Mouse (Mus musculus) kidney, postnatal 4 days (tissue): ENCODE measurements at regions not wholly inside any gene's neighbourhood (a gene's known extent, or its start where the extent isn't known, plus 50 kb on each side); places are given as distances from the start of the nearest gene placed in this dataset.
"Not testable (repeated sequence)": the region's sequence is repeated elsewhere in the genome, so short reads cannot be mapped to it uniquely, and the experiment has no call there.

ENCODE experiments used
- DNase-seq, 2 experiments: peaks; one replicate each; pipeline ENCODE4 v3.0.0; 2021; ENCODE audit warnings: mixed read lengths in 2 of 2

DNA sequence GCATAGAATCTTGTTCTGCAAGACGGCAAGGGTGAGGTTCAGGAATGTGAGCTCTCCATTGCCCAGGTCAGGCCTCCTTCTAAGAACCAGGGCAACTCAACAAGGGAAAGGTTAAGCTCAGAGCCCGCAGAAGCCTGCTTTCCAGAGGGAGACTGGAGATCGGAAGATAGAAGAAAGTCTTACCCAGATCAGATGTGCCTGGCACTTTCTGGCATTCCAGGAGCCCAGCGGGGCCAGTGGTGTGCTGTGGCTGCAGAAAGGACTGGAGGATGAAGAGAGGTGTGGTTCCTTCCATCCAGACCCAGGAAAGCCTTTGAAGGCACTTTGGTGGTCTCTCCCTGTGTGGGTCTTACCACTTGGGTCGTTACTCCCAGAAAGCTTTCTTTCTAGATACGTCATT is 178.4 kb downstream of the Tmx1 start:
- no peak for DNase-seq

DNA sequence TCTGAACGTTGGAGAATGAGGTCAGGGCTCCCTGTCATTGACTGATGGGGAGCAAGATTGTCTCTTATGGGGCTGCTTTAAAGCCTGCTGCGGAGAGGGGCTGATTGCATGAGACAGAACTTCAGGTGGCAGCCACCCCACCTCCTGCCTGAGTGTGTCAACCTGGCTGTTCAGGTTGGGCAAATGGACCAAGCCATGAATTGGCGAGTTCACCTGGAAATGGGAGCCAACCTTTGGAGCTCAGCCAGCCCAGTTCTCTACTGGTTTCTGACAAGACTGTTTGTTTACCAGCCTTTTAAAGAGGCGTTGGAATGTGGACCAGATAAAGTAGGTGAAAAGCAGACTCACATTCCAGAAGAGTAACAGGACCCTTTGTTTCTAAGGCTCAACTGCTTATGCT is 180.3 kb downstream of the Tmx1 start:
- no peak for DNase-seq

DNA sequence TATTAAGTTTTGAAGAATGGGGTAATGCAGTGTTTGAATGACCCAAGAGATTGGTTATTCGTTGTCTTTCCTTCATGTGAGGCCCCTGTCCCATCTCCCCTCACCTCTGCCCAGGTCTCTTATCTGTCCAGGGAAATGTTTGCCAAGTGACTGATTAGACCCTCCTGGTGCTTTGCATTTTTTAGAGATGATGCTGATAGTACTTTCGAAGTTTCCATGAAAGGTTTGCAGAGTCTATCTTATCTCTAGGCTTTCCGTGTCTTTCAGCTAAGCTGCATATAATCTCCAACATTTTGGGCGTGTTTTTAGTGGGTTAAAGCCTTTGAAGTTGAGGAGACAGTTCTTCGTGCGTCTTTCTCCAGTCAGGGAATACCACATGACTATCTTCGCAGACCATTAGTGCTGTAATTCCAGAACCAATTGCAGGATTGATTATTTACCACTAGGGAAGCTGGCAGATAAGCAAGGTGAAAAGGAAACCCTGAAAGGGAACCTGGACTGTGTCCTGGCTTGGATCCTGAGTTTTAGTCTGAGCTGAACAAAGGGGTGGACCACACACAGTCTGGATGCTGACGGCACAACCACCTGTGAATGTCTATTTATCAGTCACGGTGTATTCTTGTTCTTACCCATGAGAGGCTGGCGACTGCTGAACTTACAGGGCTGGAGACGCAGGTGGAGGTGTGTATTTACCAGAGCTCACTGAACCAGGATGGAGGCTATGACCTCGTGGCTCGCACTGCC is 180.9 kb downstream of the Tmx1 start:
- DNase-seq = no peak

DNA sequence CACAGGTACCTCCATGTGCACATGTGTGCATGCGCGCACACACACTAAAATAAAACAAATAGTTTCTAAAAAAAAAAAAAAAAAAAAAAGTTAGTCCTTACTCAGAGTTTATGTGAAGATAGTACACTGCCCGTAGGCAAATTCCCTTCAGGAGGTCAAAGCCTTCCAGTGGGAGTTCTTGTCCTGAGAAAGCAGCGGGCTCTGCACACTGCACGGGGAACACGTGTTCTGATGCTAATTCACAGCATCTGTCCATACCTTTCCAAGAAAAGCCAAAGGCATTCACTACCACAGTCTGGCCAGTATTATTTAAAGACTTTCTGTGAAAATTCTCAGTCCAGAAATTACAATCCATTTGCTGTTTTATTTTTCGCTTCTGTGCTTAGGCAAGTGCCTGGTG is 183.1 kb downstream of the Tmx1 start:
- DNase-seq = no peak

DNA sequence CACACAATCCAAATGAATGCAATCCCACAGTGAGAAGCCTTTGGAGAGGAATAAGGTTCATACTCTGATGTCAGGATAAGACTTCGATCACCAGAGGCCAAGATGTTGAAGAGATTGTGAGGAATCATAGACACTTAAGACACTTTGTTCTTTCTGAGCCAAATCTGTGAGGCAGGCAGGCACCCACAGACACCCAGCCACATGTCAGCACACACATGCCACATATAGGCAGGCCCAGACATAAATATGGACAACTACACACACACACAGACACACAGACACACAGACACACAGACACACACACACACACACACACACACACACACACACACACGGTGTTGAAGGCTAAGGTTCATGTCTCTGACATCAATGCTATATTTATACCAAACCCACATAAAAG is 185.1 kb upstream of the Frmd6 start:
- no peak for DNase-seq

DNA sequence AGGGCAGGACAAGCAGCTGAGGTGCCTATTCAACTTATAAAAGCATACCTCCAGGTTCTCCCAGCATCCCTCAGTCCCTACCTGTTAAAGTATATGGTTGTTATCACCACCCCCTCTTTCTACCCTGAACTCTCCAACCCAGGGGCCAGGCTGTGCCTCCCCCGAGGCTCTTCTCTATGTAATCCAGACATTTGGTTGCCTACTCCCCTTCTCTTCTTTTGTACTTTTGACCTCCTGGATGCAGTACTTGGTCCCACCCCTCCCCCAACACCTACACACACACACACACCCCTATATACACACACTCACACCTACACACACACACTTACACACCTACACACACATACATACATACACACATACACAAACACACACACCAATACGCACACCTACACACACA is 180.4 kb upstream of the Frmd6 start:
- no peak for DNase-seq

DNA sequence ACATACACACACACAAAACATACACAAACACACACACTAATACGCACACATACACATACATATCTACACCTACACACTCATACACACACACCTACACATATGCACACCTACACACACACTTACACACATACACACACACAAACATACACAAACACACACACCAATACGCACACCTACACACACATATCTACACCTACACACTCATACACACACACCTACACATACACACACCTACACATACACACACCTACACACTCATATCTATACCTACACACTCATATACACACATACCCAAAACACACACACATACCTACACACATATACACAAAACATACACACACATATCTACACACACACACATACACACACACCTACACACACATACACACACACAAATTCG is 179.9 kb upstream of the Frmd6 start:
- DNase-seq = no peak

DNA sequence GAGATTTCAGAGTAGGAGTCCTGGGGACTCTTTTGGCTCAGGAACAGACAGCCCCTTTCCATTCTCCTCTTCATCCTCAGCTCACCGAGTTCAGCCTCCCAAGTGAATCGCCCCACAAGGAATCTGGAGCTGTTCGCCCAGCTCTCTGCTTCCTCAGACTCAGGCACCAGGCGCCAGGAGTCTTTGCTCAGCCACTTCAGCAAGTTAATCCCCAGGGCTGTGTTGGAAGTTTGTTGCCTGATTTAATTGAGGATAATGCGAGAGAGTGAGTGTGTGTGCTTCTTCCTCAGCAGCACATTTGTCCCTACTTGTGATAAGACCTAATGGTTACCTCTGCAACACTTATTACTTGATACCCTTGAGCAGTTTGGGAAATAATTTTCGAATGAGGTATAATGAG is 177.8 kb upstream of the Frmd6 start:
- no peak for DNase-seq

DNA sequence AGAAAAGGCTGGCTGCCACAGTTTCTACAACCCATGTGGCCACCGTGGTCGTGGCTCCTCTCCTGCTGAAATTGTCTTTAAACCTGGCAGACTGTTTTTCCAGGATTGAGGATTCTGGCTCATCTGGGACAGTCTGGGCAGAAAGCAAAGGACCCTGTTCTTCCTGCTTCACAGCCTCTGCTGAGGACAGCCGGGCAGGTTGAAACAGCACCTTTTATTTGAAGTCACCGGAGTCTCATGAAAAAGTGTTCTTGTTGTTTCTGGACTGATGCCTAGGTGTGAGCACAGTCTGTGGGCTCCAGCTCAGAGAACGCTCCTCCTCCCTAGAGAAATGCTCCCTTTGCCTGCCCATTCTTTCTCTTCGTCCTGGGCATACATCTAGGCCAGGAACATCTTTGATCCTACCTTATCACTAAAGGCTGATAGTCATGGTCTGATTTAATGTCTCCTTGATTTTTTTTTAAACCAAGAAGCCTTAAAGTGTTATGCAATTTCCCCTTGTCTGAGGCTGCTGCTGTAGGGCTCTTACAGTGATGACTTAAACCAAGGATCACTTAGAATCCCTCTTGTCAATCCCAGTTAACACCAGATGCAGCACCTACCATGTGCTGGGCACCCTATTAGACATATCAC is 177.0 kb upstream of the Frmd6 start:
- DNase-seq = no peak

DNA sequence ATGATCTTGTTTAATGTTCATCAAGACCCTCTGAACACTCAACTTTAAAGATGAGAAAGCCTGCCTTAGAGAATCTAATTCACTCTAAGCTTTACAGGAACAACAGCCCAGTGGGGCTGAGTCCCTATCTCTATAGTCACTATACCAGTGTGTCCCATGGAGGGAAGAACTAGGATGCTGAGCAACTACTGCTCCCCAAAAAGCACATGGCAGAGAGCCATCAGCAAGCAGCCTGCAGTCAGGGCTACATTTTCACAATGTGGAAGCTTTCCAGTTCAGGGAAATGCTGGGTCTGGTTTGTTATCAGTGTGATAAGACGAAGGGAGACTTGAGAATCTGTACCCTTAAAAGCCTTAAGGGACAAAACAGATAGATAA is 176.5 kb upstream of the Frmd6 start:
- no peak for DNase-seq

DNA sequence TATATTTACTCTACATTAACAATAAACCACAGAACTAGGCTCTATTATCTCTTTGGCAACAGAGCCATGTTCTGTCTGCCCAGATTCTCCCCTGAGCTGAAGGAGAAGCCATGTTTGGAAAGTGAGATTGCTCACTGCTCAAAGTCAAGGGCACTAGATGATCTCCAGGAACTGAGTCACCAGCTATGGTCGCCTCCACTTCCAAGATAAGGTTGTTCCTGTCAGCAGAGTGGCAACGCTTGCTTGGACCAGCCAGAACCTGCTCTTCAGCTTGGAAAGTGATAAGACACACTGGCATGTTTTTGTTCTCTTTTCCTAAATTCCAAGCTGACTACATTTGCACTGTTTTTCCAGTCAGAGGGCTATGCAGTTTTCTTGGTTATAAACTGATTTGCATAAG is 175.6 kb upstream of the Frmd6 start:
- no peak for DNase-seq

DNA sequence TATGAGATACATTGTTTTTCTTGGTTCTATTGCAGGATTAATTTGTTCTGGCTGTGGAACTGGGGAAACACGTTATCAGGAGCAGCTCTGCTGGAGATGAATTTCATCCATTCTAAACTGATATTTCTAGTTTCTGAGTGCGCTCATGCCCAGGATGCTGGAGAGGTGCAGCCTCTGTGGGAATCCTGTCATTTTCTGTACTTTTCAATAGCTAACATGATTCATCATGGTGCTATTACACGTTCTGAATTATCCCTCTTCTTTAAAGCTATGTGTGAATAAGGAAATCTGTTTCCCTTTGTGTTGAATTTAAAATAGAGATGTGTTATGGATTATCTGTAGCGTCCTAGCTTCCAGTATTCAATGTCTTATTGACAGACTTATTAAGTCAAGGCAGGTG is 174.8 kb upstream of the Frmd6 start:
- no peak for DNase-seq

DNA sequence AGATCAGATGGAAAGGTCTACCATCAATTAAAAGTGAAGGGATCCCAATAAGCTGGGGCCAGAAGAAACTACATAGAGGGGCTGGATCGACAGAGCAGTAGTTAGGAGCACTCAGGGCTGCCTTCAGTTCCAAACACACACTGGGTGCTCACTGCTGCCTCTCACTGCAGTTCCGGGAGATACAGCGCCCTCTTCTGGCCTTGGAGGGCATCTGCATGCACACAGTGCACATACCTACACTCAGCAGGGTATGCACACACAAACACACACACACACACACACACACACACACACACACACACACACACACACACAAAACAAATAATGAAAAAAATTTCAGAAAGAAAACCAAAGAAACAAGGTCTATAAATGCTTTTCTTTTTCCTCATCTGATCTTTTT is 172.6 kb upstream of the Frmd6 start:
- no peak for DNase-seq

DNA sequence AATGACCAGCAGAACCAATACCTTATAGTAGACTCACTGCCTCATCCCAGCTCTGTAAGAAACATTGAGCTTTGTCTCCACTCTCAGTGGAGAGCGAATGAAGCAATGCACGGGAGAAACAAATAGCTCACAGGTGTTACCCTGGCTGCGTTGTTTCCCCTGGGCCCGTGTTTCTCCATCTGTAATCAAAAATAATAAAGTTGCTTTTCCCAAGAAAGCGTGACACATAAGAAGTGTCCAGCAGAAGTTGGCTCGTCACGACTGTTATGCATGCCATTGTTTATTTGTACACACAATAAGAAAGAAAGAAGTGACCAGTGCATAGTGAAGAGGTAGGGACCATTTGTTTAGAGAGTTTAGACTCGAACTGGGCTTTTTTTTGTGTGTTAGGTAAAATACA is 171.3 kb upstream of the Frmd6 start:
- no peak for DNase-seq

DNA sequence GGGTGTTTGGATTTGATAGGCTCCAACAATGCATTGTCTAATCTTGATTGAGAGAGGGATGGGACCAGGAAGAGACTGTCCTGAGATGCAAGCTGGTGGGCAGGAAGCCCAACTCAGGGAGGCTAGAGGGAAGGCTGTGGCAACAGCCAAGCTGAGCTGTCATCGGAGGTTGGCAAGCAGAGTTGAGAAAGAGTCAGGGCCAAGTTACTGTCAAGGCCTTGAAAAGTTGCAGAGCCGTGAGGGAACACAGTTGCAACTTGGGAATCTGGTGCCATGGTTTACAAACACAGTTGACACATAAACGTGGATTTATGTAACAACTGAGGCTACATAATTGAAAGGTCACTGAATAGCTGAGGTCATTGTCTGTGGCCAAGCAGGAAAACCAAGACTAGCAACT is 170.8 kb upstream of the Frmd6 start:
- peak; percentile 37 to 50 for DNase-seq

DNA sequence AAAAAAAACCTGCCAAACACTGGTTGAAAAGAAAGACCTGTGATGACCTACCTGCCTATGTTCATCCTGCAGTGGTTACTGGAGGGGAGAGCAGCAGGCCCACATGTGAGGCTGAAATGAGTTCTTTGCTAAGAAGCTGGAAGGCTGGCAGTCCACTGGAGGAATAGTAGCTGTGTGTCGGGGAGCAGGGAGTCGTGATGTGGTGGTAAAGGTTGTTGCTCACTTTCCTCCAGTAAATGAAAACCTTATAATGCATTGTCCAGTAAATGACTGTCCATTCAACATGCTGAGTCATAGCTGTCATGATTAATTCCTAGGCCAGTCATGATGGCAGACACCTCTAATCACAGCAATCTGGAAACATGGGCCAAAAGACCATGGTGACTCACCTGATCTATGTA is 169.9 kb upstream of the Frmd6 start:
- DNase-seq = no peak

DNA sequence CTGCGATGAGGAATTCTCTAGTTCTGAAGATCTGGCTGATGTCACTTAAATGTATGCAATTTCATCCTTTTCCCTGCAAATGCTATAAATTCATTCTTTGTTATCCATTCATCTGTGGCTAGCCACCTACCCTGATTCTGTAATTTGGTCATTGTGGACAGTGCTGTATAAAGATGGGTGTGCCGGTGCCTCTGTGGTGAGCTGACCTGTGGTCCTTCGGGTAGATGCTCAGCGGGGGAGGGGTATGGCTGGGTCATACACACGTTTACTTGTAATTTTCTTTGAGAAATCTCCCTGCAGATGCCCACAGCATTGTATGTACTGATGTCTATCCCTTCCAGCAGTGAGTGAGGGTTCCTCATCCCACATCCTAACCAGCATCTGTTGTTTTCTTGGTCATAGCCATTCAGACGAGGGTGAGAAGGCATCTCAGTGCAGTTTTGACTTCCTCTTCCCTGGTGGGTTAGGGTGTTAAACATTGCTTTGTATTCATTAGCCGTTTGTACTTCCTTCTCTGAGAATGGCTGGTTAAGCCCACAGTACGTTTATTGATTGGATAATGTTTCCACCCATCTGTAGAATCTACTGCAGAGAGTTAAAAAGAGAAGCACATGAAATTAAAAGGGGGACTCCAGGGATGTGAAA is 169.3 kb upstream of the Frmd6 start:
- DNase-seq = no peak

DNA sequence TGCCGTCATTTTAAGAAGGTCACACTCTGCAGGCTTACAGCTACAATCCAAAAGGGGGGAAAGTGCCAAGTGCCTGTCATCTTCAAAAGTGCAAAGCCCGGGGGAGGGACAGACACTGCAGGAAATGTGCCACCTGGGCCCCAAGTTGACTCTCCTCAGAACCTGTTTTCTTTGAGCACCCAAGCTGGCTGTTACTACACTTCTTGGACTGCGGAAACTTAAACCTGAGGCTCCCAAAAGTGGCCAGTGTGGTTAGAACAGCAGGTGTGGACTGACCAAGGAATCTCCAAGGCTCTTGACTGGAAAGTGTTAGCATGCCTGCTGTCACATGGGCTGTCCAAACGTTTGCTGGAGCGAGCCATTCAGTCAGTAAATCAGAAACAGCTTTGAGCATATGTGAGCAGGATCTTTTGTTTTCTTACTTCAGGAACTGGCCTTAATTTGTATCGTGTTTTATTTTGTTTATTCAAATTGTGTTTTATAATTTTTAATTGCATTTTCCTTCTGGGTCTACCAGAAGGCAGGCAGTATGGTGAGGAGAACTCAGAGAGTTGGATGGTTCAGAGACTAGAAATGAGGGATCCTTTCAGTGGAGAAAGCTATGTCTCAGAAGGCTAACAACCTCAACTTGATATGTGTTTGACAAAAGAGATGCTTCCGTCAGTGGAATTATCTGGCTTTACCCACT is 168.4 kb upstream of the Frmd6 start:
- DNase-seq = no peak

DNA sequence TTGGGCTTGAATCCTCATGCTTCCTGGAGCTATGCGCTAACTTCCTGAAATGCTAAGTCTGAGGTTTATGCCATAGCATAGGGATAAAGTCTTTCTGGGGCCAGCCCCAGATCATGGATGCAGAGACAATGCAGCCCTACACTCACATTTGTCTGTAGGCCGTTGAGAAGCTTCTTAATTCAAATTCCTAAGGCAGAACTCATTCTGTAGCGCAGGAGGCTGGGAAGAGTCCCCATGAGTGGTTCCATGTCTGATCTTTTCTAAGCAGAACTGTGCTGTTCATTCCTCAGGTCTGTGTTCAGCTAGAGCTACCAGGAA is 167.9 kb upstream of the Frmd6 start:
- DNase-seq = no peak

DNA sequence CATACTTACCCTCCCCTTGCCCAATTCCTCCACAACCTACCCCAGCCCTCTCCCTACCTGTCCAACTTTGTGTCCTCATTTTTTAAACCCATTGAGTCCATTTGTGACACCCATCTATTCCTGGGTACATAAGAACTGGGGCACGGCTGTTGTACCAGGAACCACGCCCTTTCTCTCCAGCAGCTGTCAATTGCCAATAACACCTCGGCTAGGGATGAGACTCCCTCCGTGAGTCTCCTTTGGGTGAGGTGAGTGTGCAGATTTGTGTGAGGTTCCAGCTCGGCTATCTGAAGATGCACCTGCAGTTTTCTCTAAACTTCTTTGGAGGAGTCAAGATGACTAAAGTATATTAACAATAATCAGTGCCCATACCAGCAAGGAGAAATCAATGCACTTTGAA is 167.2 kb upstream of the Frmd6 start:
- DNase-seq = no peak

DNA sequence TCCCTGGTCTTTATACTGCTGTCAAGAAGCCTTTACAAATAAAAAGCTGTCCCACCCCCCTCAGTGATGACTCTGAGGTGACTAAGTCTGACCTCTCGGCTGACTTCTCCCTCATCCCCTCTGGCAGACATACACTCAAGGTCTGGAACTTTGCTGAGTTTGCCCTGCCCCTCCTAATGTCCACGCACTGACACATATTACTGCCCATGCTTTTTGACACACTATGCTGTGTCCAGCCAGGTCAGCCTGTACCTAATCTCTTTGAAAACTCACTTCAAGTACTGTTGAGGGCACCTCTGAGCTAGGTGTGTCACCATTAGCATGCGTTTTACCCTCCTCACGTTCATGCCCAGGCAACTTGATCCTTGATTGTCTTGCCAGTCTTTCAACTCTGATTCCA is 164.9 kb upstream of the Frmd6 start:
- no peak for DNase-seq

DNA sequence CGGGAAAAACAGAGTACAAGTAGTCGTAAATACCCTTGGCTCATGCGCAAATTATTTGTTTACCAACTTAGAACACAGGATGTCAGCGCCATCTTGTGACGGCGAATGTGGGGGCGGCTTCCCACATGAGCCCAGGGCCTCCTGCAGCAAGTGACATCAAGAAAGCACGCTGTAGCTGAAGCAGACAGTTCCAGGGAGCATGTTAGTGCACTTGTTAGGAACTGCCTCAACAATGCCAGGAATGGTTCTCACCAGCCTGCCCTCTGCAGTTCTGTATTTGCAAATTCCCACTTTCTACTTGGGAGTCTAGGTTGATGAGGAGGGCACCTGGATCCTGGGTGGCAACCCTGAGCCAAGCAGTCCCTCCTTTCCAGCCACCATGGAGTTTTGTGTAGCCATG is 157.2 kb upstream of the Frmd6 start:
- DNase-seq = not testable (repeated sequence)

DNA sequence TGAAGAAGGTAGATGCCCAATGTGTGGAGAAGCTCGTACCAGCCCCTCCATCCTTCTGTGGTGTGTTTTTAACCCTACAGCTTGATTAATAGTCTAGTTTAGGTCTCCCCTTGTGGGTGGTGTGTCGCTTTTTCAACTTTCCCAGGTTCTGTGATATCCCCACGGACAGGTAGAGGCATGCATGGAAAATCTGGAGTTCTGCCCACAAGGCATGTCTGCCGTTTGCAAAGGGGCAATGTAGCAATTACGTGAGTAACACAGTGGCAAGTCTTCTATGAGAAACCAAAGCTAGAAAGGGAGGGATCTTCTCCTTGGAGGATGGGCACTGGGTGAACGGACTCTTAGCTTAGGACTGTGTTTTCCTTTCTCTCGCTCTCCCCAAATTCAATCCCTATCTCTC is 153.2 kb upstream of the Frmd6 start:
- DNase-seq = no peak

DNA sequence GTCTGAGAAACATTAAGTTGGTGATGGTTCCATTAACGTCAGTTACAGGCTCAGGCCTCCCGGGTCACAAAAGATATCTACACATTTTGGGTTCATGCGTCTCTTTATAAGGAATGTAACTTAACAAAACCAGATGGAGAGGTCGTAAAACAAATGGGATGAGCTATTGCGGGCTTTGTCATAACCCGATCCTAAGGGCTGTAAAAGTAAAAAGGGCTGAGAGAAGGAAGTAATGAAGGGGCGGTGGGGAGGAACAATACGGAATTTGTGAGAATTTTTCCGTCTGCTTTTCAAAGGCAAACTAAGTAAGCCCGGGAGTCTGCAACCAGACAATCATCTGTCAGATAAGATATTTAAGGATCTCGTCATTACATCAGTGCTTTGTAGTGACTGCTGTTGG is 152.1 kb upstream of the Frmd6 start:
- no peak for DNase-seq
